Mouse (Mus musculus): ENCODE results near the gene Snd1.

- no peak for TF ChIP-seq CTCF (IDR thresholded peaks at IDR 0.05; ENCODE audit: low read depth)
- no peak for TF ChIP-seq EP300 (IDR thresholded peaks at IDR 0.05; ENCODE audit: low read depth)
Observed at GRCm38 (mm10) chr6:28490612-28491011, 15.7 kb downstream of the Snd1 start.
